Mouse (Mus musculus) left cerebral cortex, postnatal 14 days (tissue): ENCODE results near the gene Pip5k1c. TPM values are rescaled to one million over a fixed set of nuclear protein-coding genes. Genes with fewer than 3 reads are reported as not detected.
A peak's percentile ranks its signal among the peaks of the same experiment; 100 is the strongest.

Source experiments
- DNase-seq, 2 experiments: peaks; one replicate each; pipeline ENCODE4 v3.0.0; 2021 to 2022; ENCODE audit warnings: low spot score in 2 of 2, mixed read lengths in 1 of 2
- intact Hi-C: fragments of 180-260 bp; cut with DNase I; formaldehyde crosslinking; loops from one replicate; pipeline ENCODE4 v1.15.1; 2025
- microRNA-seq, 2 experiments: library from miRNA; unstranded; fragments of <30 nt; microRNA quantifications; one replicate each; pipeline ENCODE4 v1.2.0; 2022
- total RNA-seq, 2 experiments: library from RNA; stranded (reverse); gene quantifications; 2 replicates each; pipeline ENCODE4 v1.2.3; 2021

Pip5k1c gene
- total RNA-seq, 2 experiments from 2014 or later = 391 to 396 TPM

DNA sequence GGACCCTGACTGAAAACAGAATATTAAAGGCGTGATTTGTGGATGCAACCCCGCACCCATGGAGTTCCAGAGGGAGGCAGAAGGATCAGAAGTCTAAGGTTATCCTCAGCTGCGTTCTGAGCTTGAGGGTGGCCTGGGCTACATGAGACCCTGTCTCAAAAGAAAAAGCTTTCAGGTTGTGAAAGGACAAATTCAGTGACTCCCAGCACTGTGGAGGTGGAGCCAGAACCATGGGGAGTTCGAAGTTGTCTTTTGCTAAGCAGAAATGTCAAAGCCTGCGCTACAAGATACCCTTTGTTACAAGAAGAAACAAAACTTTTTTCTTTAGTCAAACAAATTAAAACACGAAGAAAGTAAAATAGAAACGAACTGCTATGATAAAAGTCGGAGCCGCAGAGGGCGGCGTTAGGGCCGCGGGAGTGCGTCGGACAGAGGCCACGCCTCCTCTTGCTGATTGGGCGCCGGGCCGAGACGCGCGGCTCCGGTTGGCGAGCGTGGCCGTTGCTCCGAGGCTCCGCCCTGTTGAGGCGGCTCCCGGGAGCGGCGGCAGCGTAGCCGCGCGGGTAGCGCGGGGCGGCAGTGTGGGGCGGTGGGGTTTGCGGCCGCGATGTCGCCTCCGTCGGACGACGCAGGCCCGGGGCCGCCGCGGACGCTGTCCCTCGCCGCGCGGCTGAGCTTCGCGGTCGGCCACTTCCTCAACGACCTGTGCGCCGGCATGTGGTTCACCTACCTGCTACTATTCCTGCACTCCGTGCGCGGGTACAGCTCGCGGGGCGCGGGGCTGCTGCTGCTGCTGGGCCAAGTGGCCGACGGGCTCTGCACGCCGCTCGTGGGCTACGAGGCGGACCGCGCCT is 64.5 kb downstream of the Pip5k1c start, which contains the start of gene Mfsd12:
Gene Mfsd12, plus strand, starts transcription at position 501 of the 854 bp plus-strand sequence.
- DNase-seq = peak; percentile 91 to 94
- intact Hi-C loops = no loop called here

GRCm38 (mm10) chr10:81358209-81358608 is 65.4 kb downstream of the Pip5k1c start:
- intact Hi-C loops = no loop called here
- DNase-seq = no peak

- intact Hi-C loops = no loop called here
- DNase-seq = no peak
These were observed 66.1 kb downstream of the Pip5k1c start for GRCm38 (mm10) chr10:81358841-81359240.

DNA sequence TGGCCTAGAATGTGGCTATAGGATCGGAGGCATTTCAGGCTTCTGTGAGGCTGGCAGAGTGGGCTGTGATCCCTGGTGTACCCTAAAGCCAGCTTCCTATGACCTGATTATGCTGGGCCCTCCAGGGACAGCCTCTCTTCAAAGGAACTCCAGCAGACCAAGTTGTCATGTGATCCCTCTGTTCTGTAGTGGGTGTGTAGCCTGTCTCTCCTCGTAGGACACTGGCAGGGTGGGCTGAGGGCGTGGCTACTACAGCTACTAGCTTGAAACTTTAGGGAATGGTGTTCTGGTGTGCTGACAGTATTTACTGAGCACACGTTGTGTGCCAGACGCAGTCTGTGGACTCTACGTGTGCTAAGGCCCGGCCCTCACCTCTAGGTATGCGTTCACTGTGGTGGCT is 68.0 kb downstream of the Pip5k1c start:
- intact Hi-C loops = no loop called here
- DNase-seq = no peak

GRCm38 (mm10) chr10:81362336-81362949 is 69.7 kb downstream of the Pip5k1c start:
- DNase-seq = no peak
- intact Hi-C loops = no loop called here

DNA sequence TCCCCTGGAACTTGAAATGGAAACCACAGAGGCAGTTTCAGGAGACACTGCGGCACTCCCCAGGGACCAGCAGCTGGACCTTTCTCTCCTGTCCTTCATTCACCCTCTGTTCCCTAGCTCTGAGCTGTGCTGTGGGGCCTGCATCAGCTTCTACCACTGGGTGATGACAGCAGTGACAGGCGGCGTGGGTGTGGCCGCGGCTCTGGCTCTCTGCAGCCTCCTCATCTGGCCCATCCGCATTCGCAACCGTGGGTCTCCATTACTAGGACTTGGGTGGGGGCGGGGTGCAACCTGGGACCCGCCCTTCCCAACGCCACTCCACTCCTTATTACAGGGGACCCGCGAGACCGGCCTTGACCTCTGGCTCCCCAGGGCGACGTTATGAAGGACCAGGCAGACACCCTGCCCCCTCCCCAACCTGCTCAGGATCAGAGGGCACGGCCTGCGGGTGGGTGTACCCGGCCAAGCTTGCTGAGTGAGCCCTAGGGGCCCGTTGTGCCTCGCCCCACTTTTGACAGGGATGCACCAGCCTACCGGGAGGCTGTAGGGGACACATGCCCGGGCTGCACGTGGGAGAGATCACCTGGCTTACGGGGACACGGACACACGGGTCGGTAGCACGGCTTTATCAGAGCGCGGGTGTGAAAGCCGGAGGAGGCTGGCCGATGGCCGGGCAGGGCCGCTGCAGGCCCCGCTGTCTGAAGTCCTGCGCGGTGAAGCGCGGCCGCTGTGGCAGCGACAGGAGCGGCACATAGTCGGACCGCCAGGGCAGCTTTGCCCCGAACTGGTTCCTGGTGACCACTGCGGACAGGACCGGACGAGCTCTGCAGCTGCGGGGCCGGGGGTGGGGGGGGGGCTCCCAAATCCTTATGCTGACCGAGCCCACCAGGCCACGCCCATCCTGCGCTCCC is 70.9 kb downstream of the Pip5k1c start:
- intact Hi-C loops = no loop called here
- no peak for DNase-seq

- DNase-seq = no peak
- intact Hi-C loops = no loop called here
These were observed 71.9 kb downstream of the Pip5k1c start for GRCm38 (mm10) chr10:81364666-81365065.

- DNase-seq = no peak
- intact Hi-C loops = no loop called here
These were observed 72.3 kb downstream of the Pip5k1c start for GRCm38 (mm10) chr10:81365073-81365472.

- DNase-seq = no peak
- intact Hi-C loops = no loop called here
These were observed 73.1 kb downstream of the Pip5k1c start, which contains the start of gene 4930404N11Rik for GRCm38 (mm10) chr10:81365672-81366476. 4930404N11Rik (minus strand) TSS chr10:81365816.

DNA sequence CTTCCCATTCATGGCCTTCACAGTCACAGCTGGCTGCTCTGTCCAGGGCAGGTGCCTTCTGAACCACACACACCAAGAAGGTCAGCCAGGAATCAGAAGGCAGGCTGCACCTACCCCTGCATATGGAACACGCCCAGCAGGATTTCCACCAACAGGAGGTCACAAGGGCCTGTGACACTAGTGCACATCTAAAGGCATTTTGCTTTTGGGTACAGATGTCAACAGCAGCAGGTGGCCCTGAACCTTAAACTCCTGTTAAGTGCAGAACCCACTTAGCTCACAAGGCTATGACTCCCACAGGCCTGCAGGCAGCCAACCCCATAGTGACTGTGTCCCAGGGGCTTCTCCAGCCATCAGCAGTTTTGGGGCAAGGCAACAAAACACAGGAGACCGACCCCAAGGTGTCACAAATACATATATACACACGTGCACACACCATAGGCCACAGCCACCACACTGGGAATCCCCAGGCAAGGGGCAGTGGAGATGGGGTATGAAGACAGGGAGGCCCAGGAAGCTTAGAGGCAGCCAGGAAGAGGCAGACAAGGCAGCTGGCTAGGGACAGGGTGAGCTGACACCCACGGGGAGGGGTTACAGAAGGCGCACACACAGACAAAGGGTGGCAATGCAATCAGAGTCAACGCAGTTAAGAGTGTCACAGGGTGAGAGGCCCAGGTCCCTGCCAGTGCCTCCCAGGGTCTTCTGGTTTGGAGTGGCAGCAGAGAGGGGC is 73.9 kb downstream of the Pip5k1c start:
- intact Hi-C loops = no loop called here
- DNase-seq = no peak

DNA sequence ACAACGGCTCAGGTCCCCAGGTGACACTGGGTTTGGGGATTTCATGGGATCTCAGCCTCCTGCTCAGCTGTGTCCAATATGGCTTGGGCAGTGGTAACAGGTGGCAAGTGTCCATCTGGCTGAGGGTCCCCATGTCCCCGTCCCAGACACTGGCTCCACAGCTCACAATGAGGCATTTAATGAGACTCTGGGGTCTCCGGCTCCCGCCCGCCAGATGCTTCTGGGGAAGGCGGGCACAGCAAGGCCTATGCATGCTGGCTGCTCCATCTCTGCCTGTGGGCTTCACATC is 74.4 kb downstream of the Pip5k1c start:
- intact Hi-C loops = no loop called here

More for the DNA sequence above, 74.4 kb downstream of the Pip5k1c start:
- no peak for DNase-seq

Small RNA genes lying within 50 kb of the gene (microRNA-seq; reads per million reads assigned to microRNA genes)
- 41.2 to 55.5 reads per million in 2 experiments for gene Mir3057

Other genes with a start within 250 kb of the Pip5k1c start
- 100 to 1,000 TPM; 178 to 186 TPM for gene Sgta, start 232.8 kb upstream of the Pip5k1c start, total RNA-seq
- gene Thop1, start 222.9 kb upstream of the Pip5k1c start, total RNA-seq = 10 to 100 TPM; 51.1 to 51.2 TPM
- gene Creb3l3, start 194.1 kb upstream of the Pip5k1c start, total RNA-seq = under 1 TPM; 0.15 to 0.44 TPM
- gene Map2k2, start 187.0 kb upstream of the Pip5k1c start, total RNA-seq = 100 to 1,000 TPM; 116 to 122 TPM
- gene Zbtb7a, start 157.7 kb upstream of the Pip5k1c start, total RNA-seq = 10 to 100 TPM; 74.8 to 76.0 TPM
- gene Pias4, start 125.0 kb upstream of the Pip5k1c start, total RNA-seq = 10 to 100 TPM; 23.7 to 29.9 TPM
- 100 to 1,000 TPM; 936 to 941 TPM for gene Eef2, start 116.3 kb upstream of the Pip5k1c start, total RNA-seq
- gene Dapk3, start 110.0 kb upstream of the Pip5k1c start, total RNA-seq = 10 to 100 TPM; 72.2 to 73.3 TPM
- gene 4930442H23Rik, start 109.1 kb upstream of the Pip5k1c start, total RNA-seq = not detected
- under 1 TPM in 1 of 2 experiments, not detected in 1; 0.17 TPM for gene Nmrk2, start 90.9 kb upstream of the Pip5k1c start, total RNA-seq
- gene Atcay, start 62.1 kb upstream of the Pip5k1c start, total RNA-seq = 100 to 1,000 TPM; 196 to 211 TPM
- 10 to 100 TPM; 66.1 to 66.7 TPM for gene Zfr2, start 59.8 kb upstream of the Pip5k1c start, total RNA-seq
- 100 to 1,000 TPM; 226 to 227 TPM for gene Matk, start 40.0 kb upstream of the Pip5k1c start, total RNA-seq
- gene Mrpl54, start 26.0 kb upstream of the Pip5k1c start, total RNA-seq = 10 to 100 TPM; 39.0 to 41.4 TPM
- 10 to 100 TPM; 34.8 to 35.8 TPM for gene Apba3, start 26.0 kb upstream of the Pip5k1c start, total RNA-seq
- gene Tjp3, start 1.4 kb upstream of the Pip5k1c start, total RNA-seq = under 1 TPM; 0.15 to 0.47 TPM
- gene Cactin, start 28.1 kb downstream of the Pip5k1c start, total RNA-seq = 10 to 100 TPM; 25.1 to 27.2 TPM
- 1 to 10 TPM; 1.3 to 1.5 TPM for gene Tbxa2r, start 35.8 kb downstream of the Pip5k1c start, total RNA-seq
- under 1 TPM; 0.51 to 0.97 TPM for gene Gipc3, start 50.3 kb downstream of the Pip5k1c start, total RNA-seq
- gene Hmg20b, start 57.5 kb downstream of the Pip5k1c start, total RNA-seq = 10 to 100 TPM; 21.4 to 23.3 TPM
- 10 to 100 TPM; 37.8 to 38.9 TPM for gene Mfsd12, start 64.5 kb downstream of the Pip5k1c start, total RNA-seq
- gene 4930404N11Rik, start 72.9 kb downstream of the Pip5k1c start, total RNA-seq = 1 to 10 TPM in 1 of 2 experiments, under 1 TPM in 1; 0.93 to 1.3 TPM
- gene Fzr1, start 85.6 kb downstream of the Pip5k1c start, total RNA-seq = 10 to 100 TPM; 74.8 to 80.3 TPM
- gene Dohh, start 91.5 kb downstream of the Pip5k1c start, total RNA-seq = 10 to 100 TPM; 82.4 to 88.6 TPM
- gene Gm48551, start 91.5 kb downstream of the Pip5k1c start, total RNA-seq = 1 to 10 TPM; 2.4 to 3.2 TPM
- gene Gm48552, start 96.0 kb downstream of the Pip5k1c start, total RNA-seq = 1 to 10 TPM; 2.8 to 4.7 TPM
- gene Smim24, start 100.1 kb downstream of the Pip5k1c start, total RNA-seq = 1 to 10 TPM; 1.8 to 1.9 TPM
- gene Nfic, start 162.7 kb downstream of the Pip5k1c start, total RNA-seq = 10 to 100 TPM; 67.0 to 69.8 TPM
- gene Celf5, start 189.7 kb downstream of the Pip5k1c start, total RNA-seq = 100 to 1,000 TPM; 280 to 299 TPM
- gene Ncln, start 203.4 kb downstream of the Pip5k1c start, total RNA-seq = 100 to 1,000 TPM in 1 of 2 experiments, 10 to 100 TPM in 1; 80.2 to 104 TPM
- under 1 TPM; 0.33 to 0.44 TPM for gene S1pr4, start 207.2 kb downstream of the Pip5k1c start, total RNA-seq
- 1 to 10 TPM; 2.2 to 3.2 TPM for gene Gna15, start 231.3 kb downstream of the Pip5k1c start, total RNA-seq